Mouse (Mus musculus): Measurements from ENCODE around the gene Frmd6. TPM values are rescaled to one million over a fixed set of nuclear protein-coding genes. Genes with fewer than 3 reads are reported as not detected.

Frmd6 gene
- total RNA-seq, 2 experiments from 2014 or later = 21.2 to 24.6 TPM

DNA sequence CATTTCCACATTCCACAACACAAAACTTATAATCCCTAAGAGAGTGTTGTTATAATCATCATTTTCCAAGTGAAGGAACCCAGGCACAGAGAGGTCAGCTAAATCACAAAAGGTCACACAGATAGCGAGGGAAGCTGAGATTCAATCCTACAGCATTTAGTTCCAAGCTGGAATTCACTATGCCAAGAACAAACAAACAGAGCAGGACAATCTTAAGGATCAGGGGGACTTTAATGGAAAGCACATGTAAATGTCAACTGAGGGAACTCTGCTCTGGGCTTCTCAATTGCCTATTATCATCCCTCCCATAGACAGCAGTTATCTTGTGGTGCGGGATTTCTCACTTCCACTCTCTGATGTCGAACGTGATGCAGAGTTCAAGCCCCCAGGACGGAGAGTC lies 17.8 kb upstream of the Frmd6 start:
- DNase-seq = no peak
- intact Hi-C loops (cut with DNase I) = no loop called here

DNA sequence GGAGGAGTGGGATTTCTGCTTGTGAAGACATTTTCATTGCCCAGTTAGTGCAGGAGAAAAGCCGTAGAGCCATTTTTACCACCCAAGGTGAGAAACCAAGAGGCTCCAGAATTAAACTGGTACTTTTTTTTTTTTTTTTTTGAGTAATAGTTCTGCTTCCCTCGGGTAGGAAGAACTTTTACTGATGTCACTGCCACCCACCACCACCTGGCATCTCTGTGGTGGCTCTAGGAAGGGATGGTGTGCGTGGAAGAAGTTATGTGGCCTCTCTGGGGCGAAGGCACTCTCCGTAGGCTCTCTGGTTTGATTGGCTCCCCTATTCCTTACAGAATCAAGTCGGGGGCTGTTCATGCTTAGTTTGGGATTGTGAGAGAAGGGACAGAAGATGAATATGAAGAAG lies 17.3 kb upstream of the Frmd6 start:
- intact Hi-C loops (cut with DNase I) = no loop called here
- no peak for DNase-seq

DNA sequence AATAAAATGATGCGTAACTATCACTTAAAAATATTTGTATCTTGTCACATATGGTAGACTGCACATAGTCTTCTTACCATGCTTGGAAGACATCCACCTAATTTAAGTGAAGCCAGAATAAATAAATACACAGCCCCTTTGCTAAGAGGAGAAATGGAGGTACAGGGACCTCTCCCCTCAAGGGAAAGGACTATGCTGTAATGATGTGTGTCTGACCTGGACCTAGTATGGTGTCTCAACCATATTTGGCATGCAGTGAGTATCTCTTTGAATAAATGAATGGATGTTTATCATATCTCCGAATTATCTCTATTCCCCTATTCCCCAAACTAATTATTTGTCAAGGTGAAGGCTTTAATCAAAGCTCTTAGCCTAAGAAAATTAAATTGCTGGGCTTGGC lies 15.4 kb upstream of the Frmd6 start:
- DNase-seq = no peak
- intact Hi-C loops (cut with DNase I) = no loop called here

DNA sequence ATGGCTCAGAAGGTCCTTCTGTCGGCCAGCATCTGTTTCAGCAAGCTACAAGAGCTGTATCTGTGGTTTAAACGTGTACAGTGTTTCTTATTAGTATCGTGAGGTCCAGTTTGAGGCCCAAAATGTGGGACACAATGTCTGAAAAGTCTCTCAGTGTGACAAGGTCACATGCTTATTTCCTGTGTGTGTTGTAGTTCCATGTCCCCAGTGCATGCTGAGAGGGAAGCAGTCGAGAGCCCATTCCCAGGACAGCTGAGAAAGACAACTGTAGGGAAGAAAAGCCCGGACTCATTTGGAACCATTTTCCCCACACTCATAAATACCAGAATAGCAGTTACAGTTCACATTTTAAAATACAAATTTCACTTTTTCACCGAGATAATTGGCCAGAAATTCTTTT lies 13.5 kb upstream of the Frmd6 start:
- no peak for DNase-seq
- intact Hi-C loops (cut with DNase I) = no loop called here

DNA sequence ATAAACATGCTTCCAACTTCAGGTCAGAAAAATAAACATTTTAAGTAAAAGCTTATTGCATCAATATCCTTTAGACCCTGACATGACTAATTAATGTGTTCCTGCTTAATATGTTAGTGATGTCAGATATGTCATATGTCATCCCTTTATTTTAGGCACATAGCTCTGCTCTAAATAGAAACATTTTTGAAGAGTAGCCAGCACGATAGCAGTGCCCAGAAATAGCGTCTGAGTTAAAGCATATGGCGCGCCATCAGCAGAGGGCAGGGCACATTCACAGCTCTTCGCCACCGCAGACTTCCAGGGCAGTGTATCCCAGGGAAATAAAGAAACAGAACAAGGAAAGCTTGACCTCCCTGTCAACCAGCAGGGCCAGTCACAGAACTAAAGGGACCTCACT lies 13.1 kb upstream of the Frmd6 start:
- DNase-seq = no peak
- intact Hi-C loops (cut with DNase I) = no loop called here

DNA sequence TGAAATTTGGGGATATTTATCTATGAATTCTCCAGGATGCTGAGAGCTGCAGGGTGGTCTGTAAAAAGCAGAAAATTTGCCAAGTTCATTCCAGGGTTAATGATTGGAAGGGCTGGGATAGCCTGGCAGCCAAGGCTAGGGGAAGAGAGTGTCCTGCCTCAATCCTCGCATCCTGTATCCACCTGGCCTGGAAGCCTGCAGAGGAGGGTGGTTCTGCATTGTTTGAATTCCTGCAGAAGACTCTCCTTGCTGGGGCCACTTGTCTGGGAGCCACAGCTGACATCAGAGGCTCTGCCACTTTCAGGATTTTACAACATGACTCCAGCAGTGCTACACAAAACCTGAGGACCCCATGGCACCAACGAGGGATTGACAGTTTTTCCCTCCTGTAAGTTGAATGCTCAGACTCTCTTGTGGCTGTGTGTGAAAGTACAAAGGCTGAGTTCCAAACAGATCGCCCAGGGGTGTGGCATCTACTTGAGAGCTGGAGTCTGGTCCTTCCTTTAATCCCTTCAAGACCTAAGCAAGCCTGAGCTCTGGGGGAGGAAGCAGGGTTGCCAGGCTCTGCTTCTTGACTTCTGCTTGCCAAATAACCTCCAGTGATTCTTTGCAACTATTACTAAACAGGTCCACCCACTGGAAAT lies 12.4 kb upstream of the Frmd6 start:
- DNase-seq = no peak
- intact Hi-C loops (cut with DNase I) = no loop called here

DNA sequence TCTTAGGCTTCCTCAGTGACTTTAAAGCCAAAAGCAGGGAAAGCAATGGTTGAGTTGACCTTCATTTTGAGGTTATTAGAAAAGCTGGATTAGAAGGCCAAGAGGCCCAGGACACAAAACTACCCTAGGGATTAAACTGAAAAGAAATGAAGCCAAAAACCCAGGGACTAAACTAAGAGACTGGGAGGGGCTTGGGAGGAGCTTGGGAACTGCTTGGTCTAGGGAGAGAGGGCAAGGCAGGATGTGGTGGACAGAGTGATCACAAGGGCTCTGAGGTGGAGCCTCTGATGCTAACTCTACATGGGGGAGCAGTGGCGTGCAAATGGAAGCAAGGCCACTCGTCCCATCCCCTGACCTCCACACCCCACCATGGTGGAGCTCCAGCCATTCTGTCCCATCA lies 8.6 kb upstream of the Frmd6 start:
- DNase-seq = no peak
- intact Hi-C loops (cut with DNase I) = no loop called here

DNA sequence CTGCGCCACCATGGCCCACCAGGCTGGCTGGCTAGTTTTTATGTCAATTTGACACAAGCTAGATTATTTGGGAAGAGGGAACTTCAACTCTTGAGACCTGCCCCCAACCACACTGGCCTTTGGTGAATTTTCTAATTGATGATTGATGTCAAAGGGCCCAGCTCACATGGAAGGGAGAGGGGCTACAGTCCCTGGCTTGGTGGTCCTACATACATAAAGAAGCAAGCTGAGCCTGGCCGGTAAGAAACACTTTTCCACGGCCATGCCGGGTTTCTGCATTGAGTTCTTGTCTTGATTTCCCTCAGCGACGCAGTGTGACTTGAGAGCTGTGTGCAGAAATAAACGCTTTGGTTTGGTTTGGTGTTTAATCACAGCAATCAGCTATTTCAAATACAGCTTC lies 1.3 kb upstream of the Frmd6 start:
- intact Hi-C loops (cut with DNase I) = no loop called here
- DNase-seq = no peak

DNA sequence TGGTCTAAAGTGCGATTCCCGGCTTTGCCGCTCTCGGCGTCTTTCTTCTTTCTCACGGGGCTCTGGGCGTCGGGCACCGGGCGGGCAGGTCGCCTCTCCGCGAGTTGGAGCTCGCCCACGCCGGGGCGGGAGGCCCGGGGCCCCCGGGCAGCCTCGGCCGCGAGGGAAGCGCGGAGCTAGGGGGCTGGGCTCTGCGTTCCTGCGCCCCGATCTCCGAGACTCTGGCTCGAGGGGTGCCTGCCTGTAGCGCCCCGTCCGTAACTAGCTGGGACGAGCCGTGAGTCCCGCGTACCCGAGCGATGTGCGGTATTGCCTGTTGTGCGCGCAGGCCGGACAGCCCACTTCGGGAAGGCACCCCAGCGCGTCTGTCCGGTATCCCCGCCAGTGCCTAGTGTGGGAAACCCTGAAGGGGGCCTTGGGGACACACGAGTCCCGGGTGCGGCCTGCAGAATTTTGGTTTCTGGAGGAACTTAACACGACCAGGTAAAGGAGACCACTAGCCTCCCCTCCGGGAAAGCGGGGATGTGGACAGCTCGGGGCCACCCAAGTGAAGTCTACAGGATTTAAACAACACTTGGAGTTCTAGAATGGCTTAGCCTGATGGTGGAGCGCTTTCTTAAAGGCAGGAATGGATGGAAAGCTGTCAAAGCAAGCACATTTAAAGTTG lies 470 bp downstream of the Frmd6 start:
- intact Hi-C loops (cut with DNase I) = loop anchor here (5.0 kb wide), 1 partner anchor 328 kb away; no protein-coding TSS in a partner anchor
- DNase-seq = peak; percentile 52

DNA sequence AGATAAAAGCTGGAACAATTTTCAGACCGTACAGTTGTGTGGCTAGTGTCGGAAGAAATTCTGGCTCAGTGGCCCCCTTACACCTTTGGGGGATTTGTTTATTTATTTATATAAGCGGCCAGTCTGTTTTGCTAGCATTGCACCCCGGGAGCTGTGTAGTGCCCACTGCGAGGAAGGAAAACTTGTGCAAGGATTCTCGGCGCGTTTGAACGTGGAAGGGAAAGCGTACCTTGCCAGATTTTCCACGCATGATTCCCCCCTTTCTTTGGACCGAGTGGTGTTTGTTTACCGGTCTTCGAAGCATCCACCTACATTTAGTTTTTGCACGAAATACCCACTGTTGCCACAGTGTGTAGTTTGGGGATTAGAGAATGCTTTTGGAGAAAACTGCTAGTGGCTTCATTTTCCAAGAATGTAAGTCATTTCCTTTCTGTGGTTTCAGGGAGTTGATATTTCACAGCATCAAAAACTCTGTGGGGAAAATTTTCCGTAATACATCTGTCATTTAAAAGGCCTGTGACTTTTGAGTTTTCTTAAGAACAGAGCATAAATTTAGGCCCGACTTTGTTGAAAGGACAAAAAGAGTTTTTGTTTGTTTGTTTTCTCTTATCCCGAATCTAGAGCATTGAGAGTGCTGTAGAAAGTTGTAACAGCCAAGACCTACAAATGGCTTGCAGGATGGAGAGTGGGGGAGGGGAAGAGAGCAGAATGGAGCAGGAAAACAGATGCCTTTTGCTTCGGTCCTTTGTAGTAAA lies 1.2 kb downstream of the Frmd6 start:
- intact Hi-C loops (cut with DNase I) = loop anchor here (5.0 kb wide), 1 partner anchor 329 kb away; no protein-coding TSS in a partner anchor
- no peak for DNase-seq

DNA sequence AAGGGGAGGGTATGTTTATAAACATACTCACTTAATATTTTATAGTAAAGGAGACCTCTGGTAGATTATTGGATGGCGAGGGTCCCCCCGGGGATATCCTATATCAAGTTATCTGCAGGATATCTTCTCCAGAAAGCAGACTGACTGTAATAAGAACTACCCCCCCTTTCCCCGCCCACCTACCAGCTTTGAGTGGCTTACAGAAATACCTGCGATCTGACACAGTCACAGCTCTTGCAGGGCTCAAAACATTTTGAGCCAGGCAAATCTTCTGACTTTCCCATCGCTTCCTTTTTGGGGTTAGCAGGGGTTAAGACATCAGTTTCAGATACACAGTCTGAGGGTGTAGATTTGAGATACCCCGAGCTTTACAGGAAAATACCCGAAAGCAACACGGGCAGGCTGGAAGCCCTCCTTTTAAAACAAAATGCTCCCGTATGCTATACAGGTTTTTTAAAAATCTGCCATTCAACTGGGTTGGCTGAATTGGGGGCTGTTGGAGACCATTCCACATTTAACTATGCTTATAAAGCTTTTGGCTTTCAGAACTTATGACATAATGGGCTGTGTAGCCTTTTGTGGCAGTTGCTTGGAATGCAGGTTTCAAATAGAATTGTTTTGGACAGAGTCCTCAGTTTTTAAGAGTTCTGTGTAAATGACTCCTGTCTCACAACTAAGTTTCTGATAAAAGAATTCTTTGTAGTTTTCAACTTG lies 2.0 kb downstream of the Frmd6 start:
- intact Hi-C loops (cut with DNase I) = loop anchor here (5.0 kb wide), 1 partner anchor 330 kb away; no protein-coding TSS in a partner anchor
- peak; percentile 11 for DNase-seq

DNA sequence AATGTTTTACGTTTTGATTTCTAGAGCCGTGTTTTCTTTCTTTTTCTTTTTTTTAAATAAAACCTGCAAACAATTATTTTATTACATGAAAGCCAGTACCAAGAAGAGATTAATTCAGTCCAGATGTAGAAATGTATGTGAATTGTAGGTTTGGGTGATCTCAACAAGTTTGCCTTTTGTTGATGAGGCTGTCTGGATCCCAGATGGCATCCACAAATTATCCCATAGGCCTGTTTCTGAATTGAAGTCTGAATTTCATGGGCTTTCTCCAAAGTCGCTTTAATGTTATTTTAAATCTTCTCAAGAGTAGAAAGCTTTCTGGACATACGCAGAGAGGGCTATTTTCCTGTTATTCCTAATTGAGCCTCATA lies 2.6 kb downstream of the Frmd6 start:
- intact Hi-C loops (cut with DNase I) = loop anchor here (5.0 kb wide), 1 partner anchor 331 kb away; no protein-coding TSS in a partner anchor
- no peak for DNase-seq

DNA sequence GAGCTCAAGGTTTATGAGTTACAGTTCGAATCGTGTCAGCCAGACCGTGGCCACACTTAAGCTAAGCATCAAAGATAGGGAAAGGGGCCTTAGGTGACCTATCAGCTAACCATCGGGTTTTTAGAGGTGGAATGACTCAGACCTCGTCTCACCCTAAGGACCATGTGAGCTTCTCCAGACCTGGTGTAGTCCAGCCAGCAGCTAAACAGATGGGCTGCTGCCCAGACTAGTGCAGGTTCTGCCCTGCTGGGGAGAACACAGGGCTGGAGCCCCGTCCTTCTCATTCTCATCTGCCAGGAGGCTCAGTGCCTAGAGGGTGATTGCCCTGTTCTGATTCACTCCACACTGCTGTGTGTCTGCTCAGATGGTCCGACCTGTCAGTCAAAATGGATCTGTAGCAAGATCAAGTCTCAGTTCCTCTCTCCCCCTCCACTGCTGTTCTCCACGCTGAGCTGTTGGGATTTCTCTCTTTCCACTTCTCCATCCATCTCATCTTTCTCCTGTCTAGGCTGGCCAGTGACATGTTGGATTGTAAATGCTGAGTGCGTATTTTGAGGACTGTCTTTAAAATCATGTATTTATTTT lies 5.8 kb downstream of the Frmd6 start:
- DNase-seq = no peak
- intact Hi-C loops (cut with DNase I) = no loop called here

DNA sequence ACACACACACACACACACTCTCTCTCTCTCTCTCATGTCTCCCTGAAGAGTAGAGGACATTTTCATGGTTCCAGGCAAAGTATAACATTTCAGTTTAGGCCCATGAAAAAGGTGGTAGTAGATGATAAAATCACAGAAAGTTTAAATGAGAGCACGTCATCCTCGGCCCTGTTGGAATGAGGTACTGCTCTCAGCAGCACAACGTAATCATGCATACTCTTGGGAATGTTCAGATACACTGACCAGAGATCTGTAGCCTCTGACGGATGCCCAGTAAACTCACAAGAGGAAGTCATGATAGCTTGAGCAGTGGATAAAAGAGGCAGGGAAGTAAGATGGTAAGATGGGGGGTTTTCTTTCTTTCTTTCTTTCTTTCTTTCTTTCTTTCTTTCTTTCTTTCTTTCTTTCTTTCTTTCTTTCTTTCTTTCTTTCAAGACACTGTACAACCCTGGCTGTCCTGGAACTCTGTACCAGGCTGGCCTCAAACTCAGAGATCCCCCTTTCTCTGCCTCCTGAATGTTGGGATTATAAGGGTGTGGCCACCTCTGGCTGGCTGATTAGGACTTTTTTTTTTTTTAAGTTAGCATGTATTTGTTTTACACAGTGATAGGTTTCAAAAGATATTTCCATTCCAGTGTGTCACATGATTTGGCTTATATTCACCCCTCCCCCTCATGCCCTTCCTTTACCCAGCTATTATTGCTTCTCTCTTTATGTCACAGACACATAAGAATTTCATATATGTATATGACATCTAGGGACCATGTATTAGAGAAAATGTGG lies 7.1 kb downstream of the Frmd6 start:
- no peak for DNase-seq
- intact Hi-C loops (cut with DNase I) = no loop called here

DNA sequence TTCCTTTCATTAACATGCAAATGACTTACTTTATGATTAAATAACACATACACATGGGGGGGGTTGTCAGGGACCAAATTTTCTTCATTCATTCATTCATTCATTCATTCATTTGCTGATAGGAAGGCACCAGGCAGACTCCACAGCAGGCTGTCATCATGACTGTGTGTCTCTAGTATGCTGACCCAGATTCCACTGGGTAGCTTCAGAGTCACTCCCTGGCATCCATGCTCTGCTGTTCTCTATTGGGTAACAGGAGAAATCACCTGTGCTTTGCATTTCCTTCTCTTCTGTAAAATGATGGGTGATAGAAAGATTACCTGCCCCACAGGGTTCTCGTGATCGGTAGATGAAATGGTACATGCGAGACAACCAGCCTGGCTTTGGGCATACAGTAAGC lies 7.7 kb downstream of the Frmd6 start:
- DNase-seq = no peak
- intact Hi-C loops (cut with DNase I) = no loop called here

DNA sequence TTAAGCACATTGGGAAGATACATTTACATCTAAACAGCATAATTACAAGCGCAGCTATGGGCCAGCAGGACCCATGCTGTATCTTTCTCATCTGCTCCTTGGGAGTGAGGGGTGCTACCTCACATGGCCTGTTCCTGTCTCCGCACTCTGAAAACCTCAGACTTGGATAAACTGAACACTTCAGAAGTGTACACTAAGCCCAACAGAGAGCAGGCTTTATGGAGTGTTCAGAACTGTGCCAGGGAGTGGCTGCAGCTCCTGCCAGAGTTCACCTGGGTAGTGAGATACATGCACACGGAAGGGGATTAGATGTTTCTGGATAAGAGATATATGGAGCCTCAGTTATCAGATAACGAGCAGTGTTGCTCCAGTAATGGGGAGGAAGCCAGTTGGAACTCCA lies 8.7 kb downstream of the Frmd6 start:
- intact Hi-C loops (cut with DNase I) = no loop called here
- DNase-seq = no peak

DNA sequence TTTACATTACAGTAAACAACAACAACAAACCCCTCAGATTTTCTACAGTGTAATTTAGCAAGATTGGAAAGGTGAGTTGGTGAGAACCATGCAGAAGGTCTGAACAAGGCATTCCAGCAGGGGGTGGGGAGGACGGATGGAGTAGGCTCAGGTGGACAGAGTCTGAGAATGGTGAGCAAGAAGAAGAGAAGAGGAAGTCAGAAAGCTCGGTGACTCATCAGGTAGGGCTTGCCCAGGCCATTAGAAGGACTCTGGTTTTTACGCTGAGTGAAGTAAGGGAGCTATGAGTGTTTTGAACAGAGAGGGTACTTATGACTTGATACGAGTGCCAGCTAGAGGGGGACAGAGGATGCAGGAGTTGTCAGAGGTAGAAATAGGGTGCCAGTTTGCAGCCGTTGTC lies 9.7 kb downstream of the Frmd6 start:
- DNase-seq = no peak
- intact Hi-C loops (cut with DNase I) = no loop called here

DNA sequence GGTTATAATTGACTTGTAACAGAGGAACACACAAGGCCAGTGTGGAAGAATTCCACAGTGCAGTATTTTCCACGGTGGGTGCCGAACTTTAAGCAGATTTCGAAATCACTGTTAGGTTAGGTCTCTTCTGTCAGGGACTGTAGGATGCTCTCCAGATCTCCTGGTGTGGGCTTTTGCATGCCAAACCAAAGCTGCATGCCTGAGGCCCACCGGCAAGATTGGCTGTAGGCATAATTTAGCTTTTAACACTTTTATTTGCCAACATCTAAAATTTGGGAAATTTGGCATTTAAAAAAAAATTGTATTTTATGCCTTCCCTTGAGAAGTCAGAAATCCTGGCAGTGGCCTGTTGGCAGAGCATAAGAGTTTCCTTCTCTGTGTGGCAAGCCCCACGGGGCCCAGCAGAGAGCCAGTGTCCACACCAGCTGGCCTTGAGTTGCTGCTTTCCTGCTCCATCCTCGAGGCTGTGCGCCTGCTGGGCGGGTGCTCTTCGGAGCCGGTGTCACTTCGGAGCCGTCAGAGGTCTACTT lies 12.5 kb downstream of the Frmd6 start:
- intact Hi-C loops (cut with DNase I) = no loop called here

DNA sequence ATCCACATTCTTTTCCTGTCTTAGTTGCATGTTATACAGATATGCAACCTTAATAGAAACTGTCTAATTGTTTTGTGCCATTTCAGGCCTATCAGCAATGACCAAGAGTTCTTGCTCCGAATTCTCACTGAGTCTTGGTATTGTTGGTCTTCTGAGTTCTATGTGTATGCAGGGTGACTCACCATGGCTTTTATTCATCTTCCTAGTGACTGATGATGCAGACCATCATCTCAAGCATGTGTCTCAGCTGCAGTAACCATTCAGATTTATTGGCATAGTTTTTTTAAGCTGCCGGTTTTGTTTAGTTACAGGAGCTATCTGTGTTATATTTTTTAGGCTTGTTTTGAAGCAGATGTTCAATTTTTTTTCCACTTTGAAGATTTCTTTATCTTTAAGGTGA lies 20.1 kb downstream of the Frmd6 start:
- intact Hi-C loops (cut with DNase I) = no loop called here
- DNase-seq = no peak

More for the DNA sequence above, 12.5 kb downstream of the Frmd6 start:
- peak; percentile 14 for DNase-seq

DNA sequence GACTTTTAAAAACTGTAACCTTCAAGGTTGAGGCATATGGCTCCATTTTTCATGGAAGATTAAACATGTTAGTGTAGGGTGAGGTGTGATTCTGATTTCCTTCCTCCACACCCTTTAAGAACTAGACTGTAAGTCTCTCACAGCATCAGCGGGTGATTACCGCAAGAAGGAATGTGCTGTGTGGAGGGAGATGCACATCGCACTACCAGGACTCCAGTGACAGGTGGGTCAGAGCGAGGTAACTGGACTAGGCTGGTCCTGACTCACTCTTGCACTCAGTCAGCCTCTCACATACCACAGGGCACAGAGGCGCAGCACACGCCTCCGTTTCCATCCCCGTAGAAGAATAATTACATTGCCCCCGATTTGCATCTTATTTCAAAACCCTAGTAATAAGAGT lies 23.7 kb downstream of the Frmd6 start:
- intact Hi-C loops (cut with DNase I) = no loop called here

More for the DNA sequence above, 23.7 kb downstream of the Frmd6 start:
- no peak for DNase-seq

All from left cerebral cortex, postnatal 4 days (tissue).